Mouse (Mus musculus) hindbrain, embryonic 11.5 days (tissue): Measurements from ENCODE around the gene Rell1. TPM values are rescaled to one million over a fixed set of nuclear protein-coding genes. Genes with fewer than 3 reads are reported as not detected.

Source experiments
- ATAC-seq: fragments of 200-750 bp; cut with Nextera tagmentation; 2 replicates; pipeline ENCODE4 v1.8.0; 2017; ENCODE audit warnings: mild to moderate bottlenecking, moderate TSS enrichment, moderate library complexity; ENCODE audit not compliant: low FRiP score
- DNase-seq: peaks from one replicate; pipeline ENCODE4 v3.0.0-alpha.2; 2015; ENCODE audit warnings: low spot score
- H3K27ac ChIP-seq: fragments of 300-500 bp; sonication (generic); 2 replicates; pipeline ENCODE4 v1.5.1; 2014; ENCODE audit warnings: mild to moderate bottlenecking, low read depth, low read length
- H3K27me3 ChIP-seq: fragments of 300-500 bp; sonication (generic); 2 replicates; pipeline ENCODE4 v1.6.1; 2014; ENCODE audit warnings: mild to moderate bottlenecking, low read length, moderate library complexity, mixed read lengths; ENCODE audit not compliant: control insufficient read depth, insufficient read depth
- H3K36me3 ChIP-seq: fragments of 300-500 bp; sonication (generic); 2 replicates; pipeline ENCODE4 v1.6.1; 2014; ENCODE audit warnings: mild to moderate bottlenecking, low read length, moderate library complexity, mixed read lengths; ENCODE audit not compliant: control insufficient read depth, insufficient read depth
- H3K4me1 ChIP-seq: fragments of 300-500 bp; sonication (generic); replicated peaks from 2 replicates; pipeline ENCODE4 v1.6.1; 2014; ENCODE audit warnings: low read length, mixed read lengths; ENCODE audit not compliant: control insufficient read depth, insufficient read depth
- H3K4me2 ChIP-seq: fragments of 300-500 bp; sonication (generic); replicated peaks from 2 replicates; pipeline ENCODE4 v1.6.1; 2014; ENCODE audit warnings: mild to moderate bottlenecking, low read depth, low read length
- H3K4me3 ChIP-seq: fragments of 300-500 bp; sonication (generic); 2 replicates; pipeline ENCODE4 v1.5.1; 2014; ENCODE audit warnings: low read depth, low read length
- H3K9ac ChIP-seq: fragments of 300-500 bp; sonication (generic); 2 replicates; pipeline ENCODE4 v1.6.1; 2014; ENCODE audit warnings: low read depth, low read length
- H3K9me3 ChIP-seq: fragments of 300-500 bp; sonication (generic); 2 replicates; pipeline ENCODE4 v1.6.1; 2016; ENCODE audit warnings: low read length; ENCODE audit not compliant: control insufficient read depth
- WGBS: fragments of 180-500 bp; shearing (Covaris S2); extraction: QIAGEN DNeasy Blood & Tissue Kit; methylation state at CpG from one replicate; pipeline ENCODE4 v1.1.7; 2014; 5-methylcytosine and 5-hydroxymethylcytosine counted together
- polyA plus RNA-seq: library from polyadenylated mRNA; unstranded; fragments of >200 nt; fragmentation: Nextera tagmentation; extraction: Ambion mirVana; gene quantifications from 2 replicates; pipeline ENCODE4 v1.2.1, GENCODE M21; 2014

Rell1 gene
- polyA plus RNA-seq, 1 experiment from 2014 or later, result 10.2 TPM

- no peaks in the 10 kb centered on the region for H3K4me1 ChIP-seq
- H3K9ac ChIP-seq, result no peak overlapping the region
- H3K27ac ChIP-seq, result no peak overlapping the region
- H3K4me3 ChIP-seq, result no peak overlapping the region
- H3K36me3 ChIP-seq, result no peaks in the 10 kb centered on the region
- DNase-seq (no peak), ATAC-seq (no peak)
- no peaks in the 10 kb centered on the region for H3K9me3 ChIP-seq
- WGBS, result 78% methylated on average over 5 of the region's 5 CpGs
- no peaks in the 10 kb centered on the region for H3K27me3 ChIP-seq
- no peak overlapping the region for H3K4me2 ChIP-seq
These were observed 26.8 kb downstream of the Rell1 start for GRCm38 (mm10) chr5:63941891-63942290.

GRCm38 (mm10) chr5:63938575-63938974 lies 30.1 kb downstream of the Rell1 start:
- Histone ChIP-seq H3K36me3 (no peaks in the 10 kb centered on the region), H3K9ac (no peak overlapping the region), H3K4me1 (no peaks in the 10 kb centered on the region), H3K27ac (no peak overlapping the region), H3K9me3 (no peaks in the 10 kb centered on the region), H3K4me2 (no peak overlapping the region), H3K4me3 (no peak overlapping the region), H3K27me3 (no peaks in the 10 kb centered on the region)
- DNase-seq, result no peak
- ATAC-seq, result no peak
- WGBS, result 76% methylated on average over 4 of the region's 4 CpGs

GRCm38 (mm10) chr5:63936740-63937139 lies 32.0 kb downstream of the Rell1 start:
- 59% methylated on average over 6 of the region's 6 CpGs for WGBS
- H3K4me1 ChIP-seq, result no peaks in the 10 kb centered on the region
- DNase-seq (no peak), ATAC-seq (no peak)
- no peak overlapping the region for H3K4me2 ChIP-seq
- no peak overlapping the region for H3K4me3 ChIP-seq
- H3K9ac ChIP-seq, result no peak overlapping the region
- no peaks in the 10 kb centered on the region for H3K36me3 ChIP-seq
- no peaks in the 10 kb centered on the region for H3K27me3 ChIP-seq
- no peak overlapping the region for H3K27ac ChIP-seq
- no peaks in the 10 kb centered on the region for H3K9me3 ChIP-seq

- DNase-seq (no peak), ATAC-seq (no peak)
- 93% methylated on average over 6 of the region's 6 CpGs for WGBS
- no peaks in the 10 kb centered on the region for H3K9me3 ChIP-seq
- H3K4me1 ChIP-seq, result no peaks in the 10 kb centered on the region
- no peak overlapping the region for H3K4me2 ChIP-seq
- no peak overlapping the region for H3K9ac ChIP-seq
- no peak overlapping the region for H3K4me3 ChIP-seq
- H3K36me3 ChIP-seq, result no peaks in the 10 kb centered on the region
- H3K27ac ChIP-seq, result no peak overlapping the region
- H3K27me3 ChIP-seq, result no peaks in the 10 kb centered on the region
These were observed 33.1 kb downstream of the Rell1 start for GRCm38 (mm10) chr5:63935581-63935980.

GRCm38 (mm10) chr5:63932829-63933228 lies 35.9 kb downstream of the Rell1 start:
- H3K9me3 ChIP-seq, result no peaks in the 10 kb centered on the region
- H3K36me3 ChIP-seq, result no peaks in the 10 kb centered on the region
- no peak for DNase-seq
- no peak overlapping the region for H3K9ac ChIP-seq
- H3K4me2 ChIP-seq, result no peak overlapping the region
- no peak for ATAC-seq
- no peak overlapping the region for H3K4me3 ChIP-seq
- H3K4me1 ChIP-seq, result no peaks in the 10 kb centered on the region
- 64% methylated on average over 10 of the region's 10 CpGs for WGBS
- no peak overlapping the region for H3K27ac ChIP-seq
- H3K27me3 ChIP-seq, result no peaks in the 10 kb centered on the region

GRCm38 (mm10) chr5:63930824-63931358 lies 37.8 kb downstream of the Rell1 start:
- no peak overlapping the region for H3K9ac ChIP-seq
- ATAC-seq, result no peak
- no peaks in the 10 kb centered on the region for H3K4me1 ChIP-seq
- H3K9me3 ChIP-seq, result no peaks in the 10 kb centered on the region
- no peaks in the 10 kb centered on the region for H3K36me3 ChIP-seq
- no peak for DNase-seq
- 73% methylated on average over 4 of the region's 4 CpGs for WGBS
- no peak overlapping the region for H3K4me3 ChIP-seq
- no peaks in the 10 kb centered on the region for H3K27me3 ChIP-seq
- no peak overlapping the region for H3K4me2 ChIP-seq
- H3K27ac ChIP-seq, result no peak overlapping the region

GRCm38 (mm10) chr5:63925035-63925628 lies 43.6 kb downstream of the Rell1 start:
- no peak for DNase-seq
- H3K27ac ChIP-seq, result no peak overlapping the region
- no peak for ATAC-seq
- H3K4me3 ChIP-seq, result no peak overlapping the region
- H3K9me3 ChIP-seq, result no peaks in the 10 kb centered on the region
- H3K4me1 ChIP-seq, result 0 out of 2 replicates have a peak, but pooled peaks cover 2% of the 10 kb centered on the region
- no peak overlapping the region for H3K9ac ChIP-seq
- H3K4me2 ChIP-seq, result no peak overlapping the region
- WGBS, result 95% methylated on average over 14 of the region's 14 CpGs
- H3K36me3 ChIP-seq, result no peaks in the 10 kb centered on the region
- no peaks in the 10 kb centered on the region for H3K27me3 ChIP-seq

GRCm38 (mm10) chr5:63923305-63924025 lies 45.2 kb downstream of the Rell1 start:
- H3K27ac ChIP-seq, result no peak overlapping the region
- H3K36me3 ChIP-seq, result no peaks in the 10 kb centered on the region
- H3K4me1 ChIP-seq, result 0 out of 2 replicates have a peak, but pooled peaks cover 2% of the 10 kb centered on the region
- H3K4me3 ChIP-seq, result no peak overlapping the region
- 79% methylated on average over 13 of the region's 13 CpGs for WGBS
- no peak overlapping the region for H3K9ac ChIP-seq
- DNase-seq (no peak), ATAC-seq (no peak)
- H3K27me3 ChIP-seq, result no peaks in the 10 kb centered on the region
- no peak overlapping the region for H3K4me2 ChIP-seq
- H3K9me3 ChIP-seq, result no peaks in the 10 kb centered on the region

GRCm38 (mm10) chr5:63918201-63918600 lies 50.5 kb downstream of the Rell1 start:
- 0 out of 2 replicates have a peak, but pooled peaks cover 2% of the 10 kb centered on the region for H3K4me1 ChIP-seq
- H3K4me3 ChIP-seq, result no peak overlapping the region
- H3K27ac ChIP-seq, result no peak overlapping the region
- WGBS, result 73% methylated on average over 4 of the region's 4 CpGs
- no peaks in the 10 kb centered on the region for H3K9me3 ChIP-seq
- ATAC-seq, result no peak
- H3K36me3 ChIP-seq, result no peaks in the 10 kb centered on the region
- H3K9ac ChIP-seq, result no peak overlapping the region
- no peak for DNase-seq
- H3K27me3 ChIP-seq, result no peaks in the 10 kb centered on the region
- no peak overlapping the region for H3K4me2 ChIP-seq
